Mouse (Mus musculus) ovary, adult 10 weeks (tissue): ENCODE data around the gene Pdap1. TPM values are rescaled to one million over a fixed set of nuclear protein-coding genes. Genes with fewer than 3 reads are reported as not detected.

Experiments used
- polyA plus RNA-seq: library from polyadenylated mRNA; stranded (reverse); fragments of 350-450 nt; fragmentation: Illumina TruSeq; extraction: RNeasy Lipid Tissue Mini Kit (QIAGEN cat#74804); gene quantifications from one replicate; pipeline ENCODE4 v1.2.3, GENCODE M21; 2014

Gene Pdap1
- 24.7 TPM for polyA plus RNA-seq

GRCm38 (mm10) chr5:145139571-145140519 is at the start of gene Pdap1, which contains the start of gene Bud31:
TSS of gene Pdap1 (minus strand) at chr5:145140238.
TSS of gene Bud31 (plus strand) at chr5:145140362.

GRCm38 (mm10) chr5:145166536-145167305 is 26.7 kb upstream of the Pdap1 start, which contains the start of the genes Ptcd1 and Cpsf4:
TSS of gene Ptcd1 (minus strand) at chr5:145167108.
TSS of gene Cpsf4 (plus strand) at chr5:145167213.

GRCm38 (mm10) chr5:145114071-145114605 is 25.9 kb downstream of the Pdap1 start, which contains the start of gene Arpc1b:
TSS of gene Arpc1b (plus strand) at chr5:145114215.

GRCm38 (mm10) chr5:145083632-145084451 is 56.2 kb downstream of the Pdap1 start, which contains the start of the genes Arpc1a and Kpna7:
TSS of gene Arpc1a (plus strand) at chr5:145083830.
TSS of gene Kpna7 (minus strand) at chr5:145084030.

Other genes starting within 250 kb of the Pdap1 start
- gene Smurf1, start 174.4 kb downstream of the Pdap1 start, polyA plus RNA-seq: 13.4 TPM
- gene Gm4871, start 107.5 kb downstream of the Pdap1 start, polyA plus RNA-seq: not detected
- gene 1700018F24Rik, start 97.2 kb downstream of the Pdap1 start, polyA plus RNA-seq: not detected
- 24.2 TPM for gene Arpc1a, start 56.4 kb downstream of the Pdap1 start, polyA plus RNA-seq
- 4.9 TPM for gene Kpna7, start 56.2 kb downstream of the Pdap1 start, polyA plus RNA-seq
- gene Arpc1b, start 26.0 kb downstream of the Pdap1 start, polyA plus RNA-seq: 31.5 TPM
- 235 TPM for gene Bud31, start 124 bp upstream of the Pdap1 start, polyA plus RNA-seq
- 1.0 TPM for gene Ptcd1, start 26.9 kb upstream of the Pdap1 start, polyA plus RNA-seq
- gene Cpsf4, start 27.0 kb upstream of the Pdap1 start, polyA plus RNA-seq: 1.8 TPM
- gene Atp5j2, start 51.8 kb upstream of the Pdap1 start, polyA plus RNA-seq: 10.3 TPM
- gene Zkscan14, start 61.6 kb upstream of the Pdap1 start, polyA plus RNA-seq: 1.8 TPM
- gene Zkscan5, start 64.3 kb upstream of the Pdap1 start, polyA plus RNA-seq: 11.6 TPM
- 162 TPM for gene Zfp655, start 91.5 kb upstream of the Pdap1 start, polyA plus RNA-seq
- gene Zscan25, start 140.3 kb upstream of the Pdap1 start, polyA plus RNA-seq: not detected
- not detected for gene Cyp3a57, start 205.0 kb upstream of the Pdap1 start, polyA plus RNA-seq